Mouse (Mus musculus): ENCODE data around the gene Bbx. TPM values are rescaled to one million over a fixed set of nuclear protein-coding genes. Genes with fewer than 3 reads are reported as not detected.
A peak's percentile ranks its signal among the peaks of the same experiment; 100 is the strongest.

The Bbx gene
- total and polyA plus RNA-seq, 2 experiments from 2014 or later: 15.5 to 17.9 TPM

DNA sequence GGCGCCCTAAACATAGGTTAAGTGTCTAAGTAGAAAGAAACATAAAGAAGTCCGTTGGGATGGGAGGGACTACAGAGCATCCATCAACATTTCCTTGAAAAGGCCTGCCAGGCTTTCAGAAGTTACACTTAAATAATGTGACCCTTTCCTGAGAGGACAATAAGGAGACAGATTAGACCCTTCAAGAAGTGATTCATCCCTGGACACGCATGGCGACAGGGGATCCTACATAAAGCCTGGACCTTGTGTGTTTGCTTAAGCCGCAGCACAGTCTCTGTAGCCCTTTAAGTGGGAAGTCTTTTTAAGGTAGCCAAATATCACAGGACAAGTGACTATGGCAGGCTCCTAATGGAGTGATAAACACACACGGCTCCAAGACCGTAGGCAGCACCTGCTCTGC, 52.0 kb downstream of the Bbx start:
- Histone ChIP-seq H3K9me3 (ENCODE audit: low read length) (no peaks in the 10 kb centered on the region), H3K9ac (replicated peaks; ENCODE audit: low read length) (no peak overlapping the region), H3K27ac (no peak overlapping the region), H3K27me3 (ENCODE audit: insufficient read depth, low read length) (no peaks in the 10 kb centered on the region), H3K36me3 (ENCODE audit: insufficient read depth, low read length) (no peaks in the 10 kb centered on the region), H3K4me2 (ENCODE audit: low read depth, low read length) (peak overlapping the region; percentile 55; the same call in 1 of the 2 replicates), H3K4me1 (ENCODE audit: insufficient read depth, low read length) (no peaks in the 10 kb centered on the region), H3K4me3 (ENCODE audit: low read length) (no peak overlapping the region)
- TF ChIP-seq CTCF (IDR thresholded peaks at IDR 0.05; ENCODE audit: low read depth): no peak
- DNase-seq (ENCODE audit: low spot score): no peak
- WGBS: 44% methylated on average over 7 of the region's 7 CpGs
- ATAC-seq: no peak

DNA sequence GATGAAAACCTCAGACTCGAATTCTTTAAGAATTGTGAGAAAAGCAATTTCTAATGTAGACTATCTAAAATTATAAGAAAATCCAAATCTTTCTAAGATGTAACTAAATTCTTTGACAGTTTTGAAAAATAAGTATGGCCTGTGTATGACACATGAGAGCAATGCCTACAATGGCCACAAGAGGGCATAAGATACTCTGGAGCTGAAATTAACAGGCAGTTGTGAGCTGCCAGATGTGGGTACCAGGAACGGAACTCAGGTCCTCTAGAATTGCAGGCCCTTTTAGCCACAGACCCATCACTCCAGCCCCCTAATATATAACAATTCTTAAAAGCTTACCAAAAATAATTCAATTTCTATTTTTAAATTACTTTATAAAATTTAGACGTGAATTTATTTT, 57.6 kb downstream of the Bbx start:
- Histone ChIP-seq H3K9me3 (ENCODE audit: low read length) (no peaks in the 10 kb centered on the region), H3K4me1 (ENCODE audit: insufficient read depth, low read length) (no peaks in the 10 kb centered on the region), H3K4me3 (ENCODE audit: low read length) (no peak overlapping the region), H3K4me2 (ENCODE audit: low read depth, low read length) (no peak overlapping the region), H3K27me3 (ENCODE audit: insufficient read depth, low read length) (no peaks in the 10 kb centered on the region), H3K27ac (no peak overlapping the region), H3K9ac (replicated peaks; ENCODE audit: low read length) (no peak overlapping the region), H3K36me3 (ENCODE audit: insufficient read depth, low read length) (no peaks in the 10 kb centered on the region)
- DNase-seq (ENCODE audit: low spot score) (peak; percentile 38), ATAC-seq (no peak)
- TF ChIP-seq CTCF (IDR thresholded peaks at IDR 0.05; ENCODE audit: low read depth): peak; percentile 64
- 83% methylated on average over 3 of the region's 3 CpGs for WGBS

DNA sequence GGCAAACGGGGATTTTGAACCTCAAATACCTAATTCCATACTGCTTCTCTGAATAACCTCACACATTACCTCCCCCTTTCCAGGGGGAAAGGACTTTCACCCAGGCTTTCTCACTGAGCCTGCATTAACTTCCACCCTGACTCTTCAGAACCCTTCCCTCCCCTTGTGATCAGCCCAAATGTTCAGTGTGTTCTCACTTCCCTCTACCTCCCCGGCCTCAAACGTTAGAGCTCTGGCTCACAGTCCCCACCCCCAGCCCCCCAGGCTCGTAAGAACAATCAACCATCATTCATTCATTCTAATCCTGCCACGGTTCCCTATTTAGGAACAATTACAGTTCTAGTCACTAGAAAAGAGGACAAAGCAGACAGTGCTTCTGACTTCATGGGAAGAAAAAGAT, 58.5 kb downstream of the Bbx start:
- H3K9me3 ChIP-seq (ENCODE audit: low read length): no peaks in the 10 kb centered on the region
- no peak overlapping the region for H3K4me2 ChIP-seq (ENCODE audit: low read depth, low read length)
- H3K4me1 ChIP-seq (ENCODE audit: insufficient read depth, low read length): no peaks in the 10 kb centered on the region
- H3K4me3 ChIP-seq (ENCODE audit: low read length): no peak overlapping the region
- no peak for TF ChIP-seq CTCF (IDR thresholded peaks at IDR 0.05; ENCODE audit: low read depth)
- WGBS: 29% methylated on average over 5 of the region's 5 CpGs
- no peaks in the 10 kb centered on the region for H3K27me3 ChIP-seq (ENCODE audit: insufficient read depth, low read length)
- DNase-seq (ENCODE audit: low spot score): no peak
- H3K27ac ChIP-seq: no peak overlapping the region
- no peaks in the 10 kb centered on the region for H3K36me3 ChIP-seq (ENCODE audit: insufficient read depth, low read length)
- no peak overlapping the region for H3K9ac ChIP-seq (replicated peaks; ENCODE audit: low read length)
- no peak for ATAC-seq

DNA sequence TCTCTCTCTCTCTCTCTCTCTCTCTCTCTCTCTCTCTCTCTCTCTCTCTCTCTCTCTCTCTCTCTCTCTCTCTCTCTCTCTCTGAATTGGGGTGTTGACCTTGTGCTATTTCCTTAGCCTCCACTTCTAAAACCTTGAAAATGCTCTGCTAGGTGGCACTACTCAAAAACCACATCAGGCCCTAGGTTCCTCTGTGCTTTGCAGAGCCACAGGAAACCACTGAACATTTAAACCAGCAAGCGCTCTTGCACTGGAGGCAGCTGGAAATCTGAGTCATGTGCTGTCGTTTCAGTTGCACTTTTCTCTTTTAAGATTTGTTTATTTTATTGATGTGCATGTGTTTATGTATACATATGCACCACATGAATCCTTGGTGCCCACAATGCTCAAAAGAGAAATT, 59.6 kb downstream of the Bbx start:
- Histone ChIP-seq H3K27ac (no peak overlapping the region), H3K9me3 (ENCODE audit: low read length) (no peaks in the 10 kb centered on the region), H3K9ac (replicated peaks; ENCODE audit: low read length) (no peak overlapping the region), H3K4me1 (ENCODE audit: insufficient read depth, low read length) (no peaks in the 10 kb centered on the region), H3K4me2 (ENCODE audit: low read depth, low read length) (no peak overlapping the region), H3K36me3 (ENCODE audit: insufficient read depth, low read length) (no peaks in the 10 kb centered on the region), H3K4me3 (ENCODE audit: low read length) (no peak overlapping the region), H3K27me3 (ENCODE audit: insufficient read depth, low read length) (no peaks in the 10 kb centered on the region)
- WGBS: 82% methylated on average over 2 of the region's 2 CpGs
- no peak for TF ChIP-seq CTCF (IDR thresholded peaks at IDR 0.05; ENCODE audit: low read depth)
- ATAC-seq: no peak
- DNase-seq (ENCODE audit: low spot score): no peak

DNA sequence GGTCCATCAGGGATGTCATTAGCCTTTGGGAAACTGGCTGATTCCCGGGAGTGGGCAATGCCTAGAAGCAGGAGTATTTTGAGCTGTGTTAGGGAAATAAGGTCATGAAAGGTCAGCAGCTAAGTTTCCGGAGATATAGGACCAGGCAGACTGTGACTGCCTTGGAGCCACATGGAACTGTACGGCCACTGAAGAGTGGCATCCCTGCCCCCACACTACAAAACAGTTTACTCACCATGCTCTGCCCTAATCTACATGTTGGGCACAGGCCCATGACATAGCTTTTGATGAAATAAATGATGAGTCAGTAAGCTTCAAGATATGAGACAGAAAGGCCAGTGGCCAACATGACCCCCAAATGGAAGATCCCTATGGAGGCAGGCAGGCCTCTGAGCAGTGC, 60.7 kb downstream of the Bbx start:
- no peak for ATAC-seq
- no peak for TF ChIP-seq CTCF (IDR thresholded peaks at IDR 0.05; ENCODE audit: low read depth)
- Histone ChIP-seq H3K27ac (no peak overlapping the region), H3K4me3 (ENCODE audit: low read length) (no peak overlapping the region), H3K4me1 (ENCODE audit: insufficient read depth, low read length) (no peaks in the 10 kb centered on the region), H3K4me2 (ENCODE audit: low read depth, low read length) (no peak overlapping the region), H3K9me3 (ENCODE audit: low read length) (no peaks in the 10 kb centered on the region), H3K9ac (replicated peaks; ENCODE audit: low read length) (no peak overlapping the region), H3K36me3 (ENCODE audit: insufficient read depth, low read length) (no peaks in the 10 kb centered on the region), H3K27me3 (ENCODE audit: insufficient read depth, low read length) (no peaks in the 10 kb centered on the region)
- no peak for DNase-seq (ENCODE audit: low spot score)
- WGBS: 66% methylated on average over 3 of the region's 3 CpGs

DNA sequence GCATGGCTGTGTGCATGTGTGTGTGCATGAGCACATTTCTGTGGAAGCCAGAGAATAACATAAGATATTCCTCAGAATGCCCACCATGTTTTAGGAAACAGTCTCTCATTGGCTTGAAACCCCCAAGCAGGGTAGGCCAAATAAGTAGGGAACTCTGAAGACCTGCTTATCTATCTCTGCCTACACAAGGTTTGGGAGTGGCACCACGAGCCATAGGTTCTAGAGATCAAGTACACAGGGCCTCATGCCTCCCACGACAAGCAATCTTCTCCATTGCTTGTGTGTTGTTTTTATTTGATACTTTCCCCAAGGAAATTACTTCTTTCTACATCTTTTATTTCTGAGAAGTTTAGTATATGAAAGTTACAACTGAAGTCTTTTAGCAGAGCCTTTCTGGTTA, 61.8 kb downstream of the Bbx start:
- Histone ChIP-seq H3K36me3 (ENCODE audit: insufficient read depth, low read length) (no peaks in the 10 kb centered on the region), H3K4me3 (ENCODE audit: low read length) (no peak overlapping the region), H3K9ac (replicated peaks; ENCODE audit: low read length) (no peak overlapping the region), H3K9me3 (ENCODE audit: low read length) (no peaks in the 10 kb centered on the region), H3K4me1 (ENCODE audit: insufficient read depth, low read length) (no peaks in the 10 kb centered on the region), H3K4me2 (ENCODE audit: low read depth, low read length) (no peak overlapping the region), H3K27ac (no peak overlapping the region), H3K27me3 (ENCODE audit: insufficient read depth, low read length) (no peaks in the 10 kb centered on the region)
- no peak for TF ChIP-seq CTCF (IDR thresholded peaks at IDR 0.05; ENCODE audit: low read depth)
- ATAC-seq (no peak), DNase-seq (ENCODE audit: low spot score) (no peak)
- 87% methylated on average over 2 of the region's 2 CpGs for WGBS

DNA sequence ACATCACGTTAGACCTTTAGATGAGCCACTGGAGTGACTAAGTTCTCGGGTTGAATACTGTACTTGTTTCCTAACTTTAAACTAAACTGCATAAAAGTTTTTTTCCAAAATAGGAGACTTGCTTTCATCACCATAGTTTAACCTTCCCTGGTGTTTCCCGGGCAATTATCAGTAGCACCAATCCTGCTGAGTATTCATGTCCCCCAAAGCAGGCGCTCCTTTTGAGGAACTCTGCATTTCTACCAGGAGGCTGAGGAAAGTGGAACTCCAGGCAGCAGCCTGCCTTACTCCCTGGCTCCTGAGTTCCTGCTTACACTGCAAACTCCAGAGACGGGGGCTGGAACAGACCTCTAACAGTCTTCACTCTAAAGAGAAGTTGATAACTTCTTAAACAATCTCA, 65.6 kb downstream of the Bbx start:
- DNase-seq (ENCODE audit: low spot score) (no peak), ATAC-seq (no peak)
- H3K27ac ChIP-seq: no peak overlapping the region
- no peaks in the 10 kb centered on the region for H3K9me3 ChIP-seq (ENCODE audit: low read length)
- no peak overlapping the region for H3K9ac ChIP-seq (replicated peaks; ENCODE audit: low read length)
- no peak overlapping the region for H3K4me2 ChIP-seq (ENCODE audit: low read depth, low read length)
- WGBS: 66% methylated on average over 5 of the region's 5 CpGs
- no peak for TF ChIP-seq CTCF (IDR thresholded peaks at IDR 0.05; ENCODE audit: low read depth)
- no peaks in the 10 kb centered on the region for H3K4me1 ChIP-seq (ENCODE audit: insufficient read depth, low read length)
- H3K4me3 ChIP-seq (ENCODE audit: low read length): no peak overlapping the region
- H3K27me3 ChIP-seq (ENCODE audit: insufficient read depth, low read length): no peaks in the 10 kb centered on the region
- H3K36me3 ChIP-seq (ENCODE audit: insufficient read depth, low read length): no peaks in the 10 kb centered on the region

Measured in hindbrain, postnatal 0 days (tissue).